Mouse (Mus musculus): ENCODE results near the gene Fry.

Fry gene

GRCm38 (mm10) chr5:150118455-150119241 is at the start of gene Fry:
Gene Fry, plus strand, starts transcription at chr5:150118645.
- DNase-seq (ENCODE audit: extremely low read depth, low read depth, low spot score), result peak; percentile 4

GRCm38 (mm10) chr5:150070086-150070485 is 48.4 kb upstream of the Fry start:
- no peak for DNase-seq (ENCODE audit: extremely low read depth, low read depth, low spot score)

DNA sequence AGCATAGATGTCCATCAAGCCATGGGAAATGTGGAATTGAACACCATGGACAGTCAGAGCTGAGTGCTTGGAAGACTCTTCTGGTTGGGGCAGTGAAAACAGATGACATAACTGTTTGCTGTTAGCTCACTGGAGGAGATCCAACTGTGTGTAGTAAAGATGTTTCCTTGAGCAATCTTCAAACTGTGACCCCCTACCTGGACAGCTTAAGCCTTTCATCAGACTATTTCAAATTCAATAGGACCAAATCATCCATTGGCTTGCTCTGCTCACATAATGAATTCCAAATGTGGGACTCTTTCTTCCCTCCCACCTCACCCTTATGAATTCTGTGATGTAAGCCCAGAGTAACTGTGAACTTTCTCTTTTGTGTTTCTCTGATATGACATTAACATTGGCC is 46.7 kb upstream of the Fry start:
- no peak for DNase-seq (ENCODE audit: extremely low read depth, low read depth, low spot score)

DNA sequence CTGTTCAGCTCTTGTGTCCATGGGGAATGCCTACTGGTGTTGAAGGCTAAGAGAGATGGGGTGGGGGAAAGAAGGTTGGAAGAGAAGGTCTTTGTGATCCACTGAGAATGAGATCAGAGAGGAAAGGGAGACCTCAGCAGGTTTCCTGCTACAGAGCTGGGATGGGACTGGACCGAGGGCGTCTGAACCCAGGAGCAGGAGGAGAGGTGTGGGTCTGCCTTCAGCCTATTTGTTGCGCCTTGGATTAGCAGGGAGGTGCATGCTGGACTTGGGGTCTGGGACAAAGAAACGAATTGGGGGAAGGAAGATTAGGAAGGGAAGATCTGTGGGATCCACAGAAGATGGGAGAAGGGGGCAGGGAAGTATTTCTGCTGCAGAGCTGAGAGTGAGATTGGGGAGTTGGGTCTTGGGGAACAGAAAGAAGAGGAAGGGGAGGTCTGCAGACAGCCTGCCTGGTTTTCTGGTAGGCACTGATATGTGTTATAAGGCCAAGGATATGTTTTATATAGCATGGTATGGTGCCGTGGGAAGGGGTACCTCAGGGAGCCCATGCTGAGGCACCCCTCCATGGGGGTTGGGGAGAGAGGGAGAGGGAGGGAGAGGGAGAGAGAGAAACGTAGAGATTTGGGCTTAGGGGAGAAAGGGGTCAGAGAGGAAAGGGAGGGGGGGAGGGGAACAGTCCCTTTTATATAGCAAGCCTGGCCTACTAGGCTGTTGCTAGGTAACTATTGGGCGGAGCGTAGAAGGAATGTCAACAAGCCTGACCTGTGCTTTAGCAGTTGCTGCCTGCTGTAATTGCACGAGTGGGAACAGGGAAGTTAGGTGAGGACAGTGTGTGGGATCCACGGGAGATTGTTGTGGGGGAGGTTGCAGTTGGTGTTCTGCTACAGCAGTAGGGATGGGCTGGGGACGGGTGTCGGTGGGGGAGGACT is 38.3 kb upstream of the Fry start:
- DNase-seq (ENCODE audit: extremely low read depth, low read depth, low spot score), result no peak

- no peak for DNase-seq (ENCODE audit: extremely low read depth, low read depth, low spot score)
These were observed 35.7 kb upstream of the Fry start for GRCm38 (mm10) chr5:150082696-150083095.

GRCm38 (mm10) chr5:150083190-150083589 is 35.3 kb upstream of the Fry start:
- no peak for DNase-seq (ENCODE audit: extremely low read depth, low read depth, low spot score)

GRCm38 (mm10) chr5:150097620-150098019 is 20.8 kb upstream of the Fry start:
- no peak for DNase-seq (ENCODE audit: extremely low read depth, low read depth, low spot score)

GRCm38 (mm10) chr5:150098754-150099153 is 19.7 kb upstream of the Fry start:
- no peak for DNase-seq (ENCODE audit: extremely low read depth, low read depth, low spot score)

GRCm38 (mm10) chr5:150101789-150102188 is 16.7 kb upstream of the Fry start:
- DNase-seq (ENCODE audit: extremely low read depth, low read depth, low spot score), result no peak

- DNase-seq (ENCODE audit: extremely low read depth, low read depth, low spot score), result no peak
These were observed 12.1 kb upstream of the Fry start for GRCm38 (mm10) chr5:150106358-150106757.

DNA sequence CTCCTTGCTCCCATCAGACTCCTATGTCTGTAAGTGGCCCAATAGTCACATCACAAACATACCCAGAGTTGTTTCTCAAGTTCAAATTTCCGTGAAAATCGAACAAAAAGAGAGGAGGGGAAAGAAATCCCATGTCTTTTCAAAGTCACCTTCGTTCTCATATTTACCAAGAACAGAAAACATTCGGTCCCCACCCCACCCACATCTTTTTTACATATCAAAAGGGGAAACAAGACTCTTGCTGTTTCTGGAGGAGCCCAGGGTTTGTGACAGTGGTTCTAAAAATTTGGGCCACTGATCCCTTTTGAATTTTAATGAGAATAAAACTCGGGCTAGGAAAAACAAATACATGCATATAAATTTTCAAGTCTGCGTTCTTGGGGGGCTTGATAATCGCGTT is 7.2 kb upstream of the Fry start:
- no peak for DNase-seq (ENCODE audit: extremely low read depth, low read depth, low spot score)

GRCm38 (mm10) chr5:150114007-150114406 is 4.4 kb upstream of the Fry start:
- no peak for DNase-seq (ENCODE audit: extremely low read depth, low read depth, low spot score)

- DNase-seq (ENCODE audit: extremely low read depth, low read depth, low spot score), result no peak
These were observed 3.7 kb upstream of the Fry start for GRCm38 (mm10) chr5:150114778-150115177.

GRCm38 (mm10) chr5:150115271-150116092 is 3.0 kb upstream of the Fry start:
- DNase-seq (ENCODE audit: extremely low read depth, low read depth, low spot score), result no peak

DNA sequence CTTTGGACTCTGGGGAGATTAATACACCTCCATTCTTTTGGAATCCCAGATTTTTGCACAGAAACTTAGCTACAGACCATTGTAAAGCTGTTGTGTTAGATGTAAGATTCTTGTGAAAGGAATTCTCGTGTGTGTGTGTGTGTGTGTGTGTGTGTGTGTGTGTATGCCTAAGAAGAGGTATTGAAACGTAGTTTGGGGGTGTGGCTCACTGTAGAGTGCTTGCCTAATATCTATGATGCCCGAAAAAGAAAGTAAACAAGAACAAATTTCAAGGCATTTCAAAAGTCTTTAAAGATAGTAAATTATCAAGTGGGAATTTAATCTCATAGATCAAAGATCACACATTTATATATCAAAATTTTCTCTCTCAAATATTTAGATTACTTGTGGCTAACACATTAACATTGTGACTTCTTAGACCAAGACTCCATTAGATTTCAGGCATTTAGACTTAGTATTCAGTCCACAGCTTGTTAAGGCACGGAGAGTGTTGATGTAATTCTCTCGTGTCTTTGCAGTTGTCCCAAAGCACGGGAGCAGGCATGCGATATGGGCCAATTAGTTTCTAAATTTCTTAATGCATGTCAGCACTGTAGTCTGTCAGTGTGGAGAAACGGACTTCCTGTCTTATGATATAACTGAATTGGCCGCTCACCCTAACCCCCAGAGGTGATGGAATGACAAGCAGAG is 2.1 kb upstream of the Fry start:
- no peak for DNase-seq (ENCODE audit: extremely low read depth, low read depth, low spot score)

DNA sequence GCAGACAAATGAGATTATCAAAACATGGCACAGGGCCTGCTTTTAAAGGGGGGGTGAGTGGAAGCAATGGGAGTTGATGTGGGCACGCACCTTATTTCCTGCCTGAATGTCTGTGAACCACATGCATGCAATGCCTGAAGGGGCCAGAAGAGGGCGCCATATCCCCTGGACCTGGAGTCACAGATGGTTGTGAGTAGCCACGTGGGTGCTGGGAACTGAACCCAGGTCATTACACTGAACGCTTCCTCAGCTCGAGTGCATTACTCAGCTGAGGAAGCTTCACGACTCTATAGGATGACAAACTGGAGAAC is 1.6 kb upstream of the Fry start:
- no peak for DNase-seq (ENCODE audit: extremely low read depth, low read depth, low spot score)

DNA sequence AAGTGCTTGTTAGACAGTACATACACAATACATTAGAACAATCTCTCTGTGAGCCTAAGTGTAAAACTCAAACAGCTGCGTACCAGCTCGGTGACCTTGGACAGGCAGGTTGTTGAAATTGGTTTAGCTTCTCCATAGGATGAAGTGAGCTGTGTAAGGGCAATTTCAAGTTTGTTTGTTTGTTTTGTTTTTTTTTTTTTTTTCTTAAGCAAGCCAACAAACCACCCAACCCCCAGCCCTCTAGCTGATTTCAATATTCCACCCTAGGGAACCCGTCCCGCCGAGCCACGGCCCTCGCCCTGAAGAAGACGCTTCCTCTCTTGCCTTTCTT is 356 bp upstream of the Fry start:
- no peak for DNase-seq (ENCODE audit: extremely low read depth, low read depth, low spot score)

DNA sequence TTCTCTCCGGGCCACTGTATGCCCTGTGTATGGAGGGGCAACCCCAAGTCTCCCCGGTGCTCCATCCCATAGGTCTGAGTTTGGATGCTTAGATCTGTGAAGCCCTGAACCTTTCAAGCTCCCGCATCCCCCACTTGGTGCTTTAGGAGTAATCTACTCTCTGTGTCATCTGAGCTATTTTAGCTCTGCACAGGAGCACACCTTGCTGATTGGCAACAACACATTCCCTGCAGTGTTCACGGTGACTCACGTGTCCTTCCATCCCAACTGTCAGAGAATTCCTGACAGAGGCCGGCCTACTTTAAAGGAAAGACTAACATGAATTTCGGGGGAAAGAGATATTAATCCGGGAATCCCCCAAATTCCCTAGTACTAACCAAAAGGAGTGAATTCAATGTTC is 2.2 kb downstream of the Fry start:
- DNase-seq (ENCODE audit: extremely low read depth, low read depth, low spot score), result no peak

- no peak for DNase-seq (ENCODE audit: extremely low read depth, low read depth, low spot score)
These were observed 3.6 kb downstream of the Fry start for GRCm38 (mm10) chr5:150122095-150122494.

- no peak for DNase-seq (ENCODE audit: extremely low read depth, low read depth, low spot score)
These were observed 4.1 kb downstream of the Fry start for GRCm38 (mm10) chr5:150122571-150122970.

GRCm38 (mm10) chr5:150125920-150126319 is 7.5 kb downstream of the Fry start:
- no peak for DNase-seq (ENCODE audit: extremely low read depth, low read depth, low spot score)
